Mouse (Mus musculus): ENCODE results near the gene Ppt1. TPM values are rescaled to one million over a fixed set of nuclear protein-coding genes. Genes with fewer than 3 reads are reported as not detected.

Ppt1 gene
- total and polyA plus RNA-seq, 3 experiments, result 13.1 to 19.9 TPM; not detected in 1

DNA sequence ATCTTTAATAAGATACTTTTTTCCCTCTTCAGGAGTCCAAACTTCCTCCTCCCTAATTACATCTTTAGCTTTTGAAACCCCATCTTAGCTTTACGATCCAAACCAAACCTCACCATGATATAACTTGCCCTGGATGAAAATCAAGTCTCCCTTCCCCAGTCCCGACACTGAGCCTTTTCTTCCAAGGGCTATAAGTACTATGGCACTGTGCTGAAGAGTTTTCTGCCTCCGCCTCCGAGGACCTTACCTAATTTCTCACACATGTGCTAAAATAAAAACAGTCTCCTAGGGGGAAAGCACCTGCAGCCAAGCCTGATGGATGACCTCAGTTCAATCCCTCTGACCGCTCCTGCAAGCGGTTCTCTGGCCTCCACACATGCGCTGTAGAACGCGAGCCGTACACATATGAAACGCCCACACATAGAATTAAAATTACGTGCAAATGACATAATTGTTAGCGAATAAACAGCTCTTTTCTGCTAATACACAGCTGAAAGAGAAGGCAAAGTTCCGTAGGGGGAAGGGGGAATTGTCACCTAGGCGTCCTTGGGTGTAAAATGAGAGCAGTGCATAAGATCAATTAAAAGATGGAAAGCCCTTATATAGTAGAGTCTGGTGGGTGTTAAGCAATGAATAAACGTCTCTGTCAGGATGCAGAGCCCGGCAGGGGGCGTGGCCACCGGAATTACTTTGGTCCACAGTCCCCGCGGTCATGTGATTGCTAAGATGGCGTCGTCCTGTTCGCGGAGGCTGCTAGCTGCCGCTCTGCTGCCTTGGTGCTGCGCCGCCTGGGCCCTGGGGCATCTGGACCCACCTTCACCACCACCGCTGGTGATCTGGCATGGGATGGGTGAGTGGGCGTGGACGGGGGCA is at the start of gene Ppt1 (continued):
- no peak; the same call in 1 of the 2 replicates for TF ChIP-seq KAT2A (conservative IDR thresholded peaks at IDR 0.05; ENCODE audit: low read depth, low read length)
- no peak for TF ChIP-seq ZKSCAN1 (IDR thresholded peaks at IDR 0.05; ENCODE audit: low read depth, low read length)
- peak; percentile 43; the same call in 1 of the 2 replicates for TF ChIP-seq TBP (IDR thresholded peaks at IDR 0.05; ENCODE audit: low read depth, low read length)
- no peak for TF ChIP-seq CHD2 (IDR thresholded peaks at IDR 0.05; ENCODE audit: low read length)
- TF ChIP-seq RCOR1 (IDR thresholded peaks at IDR 0.05; ENCODE audit: low read depth, low read length), result no peak

DNA sequence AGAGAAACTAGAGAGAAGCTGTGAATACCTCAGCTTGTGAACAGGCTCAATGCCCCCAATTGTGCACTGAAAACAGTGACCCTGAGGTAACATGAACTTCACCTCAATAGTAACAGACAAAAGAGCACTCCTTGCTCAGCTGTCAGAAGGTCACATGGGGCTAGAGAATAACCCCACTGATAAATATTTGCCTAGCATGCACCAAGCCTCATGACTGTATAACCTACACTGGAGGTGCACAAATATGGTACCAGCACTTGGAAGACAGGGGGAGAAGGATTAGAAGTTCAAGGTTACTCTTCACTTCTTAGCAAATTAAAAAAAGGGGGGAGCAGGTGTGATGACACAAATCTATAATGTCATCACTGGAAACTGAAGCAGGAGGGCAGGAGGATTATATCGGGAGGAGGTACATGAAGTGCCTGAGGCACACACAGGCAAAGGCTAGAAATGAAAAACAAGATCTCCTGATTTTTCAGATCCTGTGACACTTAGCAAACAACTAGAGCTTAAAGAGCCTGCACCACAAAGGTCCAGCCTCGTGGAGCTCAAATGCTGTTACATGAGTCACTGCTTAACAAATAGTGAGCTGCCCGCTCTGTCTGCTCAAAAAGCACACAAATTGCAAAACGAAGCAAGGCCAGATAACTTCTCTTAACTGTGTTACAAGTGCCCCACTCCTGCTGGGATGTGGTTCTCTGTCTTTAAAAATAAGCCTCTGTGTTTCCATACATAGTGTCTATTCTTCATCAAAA is 46.5 kb upstream of the Ppt1 start:
- H3K27me3 ChIP-seq (ENCODE audit: control insufficient read depth in 1 of 2, insufficient read depth in 2 of 2, low read length in 2 of 2), result no peaks in the 10 kb centered on the region

GRCm38 (mm10) chr4:122808108-122808507 is 27.9 kb upstream of the Ppt1 start:
- Histone ChIP-seq H3K27ac (ENCODE audit: control insufficient read depth, low read depth, low read length) (no peak overlapping the region), H3K4me1 (ENCODE audit: control insufficient read depth in 1 of 2, insufficient read depth in 2 of 2, low read length in 2 of 2) (peaks cover 5 to 10% of the 10 kb centered on the region in 2 experiments), H3K27me3 (ENCODE audit: control insufficient read depth in 1 of 2, insufficient read depth in 2 of 2, low read length in 2 of 2) (no peaks in the 10 kb centered on the region; a peak in 1 of 4 replicates), H3K4me3 (ENCODE audit: control insufficient read depth in 1 of 2, insufficient read depth in 1 of 2, low read depth in 2 of 2, low read length in 2 of 2) (no peak overlapping the region), H3K9ac (ENCODE audit: control insufficient read depth, low read depth, low read length, poor library complexity, severe bottlenecking) (no peak overlapping the region), H3K36me3 (ENCODE audit: control insufficient read depth in 1 of 2, insufficient read depth in 2 of 2, low read length in 2 of 2) (peaks cover 0 to 18% of the 10 kb centered on the region in 2 experiments; a peak in 2 of 4 replicates), H3K79me2 (ENCODE audit: control insufficient read depth, insufficient read depth, low read length, poor library complexity) (no peaks in the 10 kb centered on the region), H3K9me3 (replicated peaks; ENCODE audit: insufficient read depth, low read length) (no peaks in the 10 kb centered on the region)
- peak; percentile 79 for DNase-seq (ENCODE audit: low read depth, low spot score)
- TF ChIP-seq CTCF (IDR thresholded peaks at IDR 0.05 in 2 of 3, conservative IDR thresholded peaks at IDR 0.05 in 1 of 3; ENCODE audit: control insufficient read depth in 1 of 3, insufficient read depth in 1 of 3, low read depth in 2 of 3, low read length in 3 of 3, poor library complexity in 1 of 3, severe bottlenecking in 1 of 3), result peak; percentile 75 to 96 (median 89)
- TF ChIP-seq SMC3 (IDR thresholded peaks at IDR 0.05; ENCODE audit: low read depth, low read length), result peak; percentile 94
- TF ChIP-seq MAFK (IDR thresholded peaks at IDR 0.05; ENCODE audit: borderline replicate concordance, low read depth, low read length), result no peak
- TF ChIP-seq E2F4 (IDR thresholded peaks at IDR 0.05; ENCODE audit: borderline replicate concordance, low read depth, low read length), result no peak
- TF ChIP-seq RAD21 (IDR thresholded peaks at IDR 0.05; ENCODE audit: low read depth, low read length), result peak; percentile 97
- TF ChIP-seq ZC3H11A (IDR thresholded peaks at IDR 0.05; ENCODE audit: low read depth, low read length), result peak; percentile 91
- no peak for TF ChIP-seq TBP (IDR thresholded peaks at IDR 0.05; ENCODE audit: low read depth, low read length)

More for the DNA sequence above, 46.5 kb upstream of the Ppt1 start:
- Histone ChIP-seq H3K4me1 (ENCODE audit: control insufficient read depth in 1 of 2, insufficient read depth in 2 of 2, low read length in 2 of 2) (no peaks in the 10 kb centered on the region), H3K9ac (ENCODE audit: control insufficient read depth, low read depth, low read length, poor library complexity, severe bottlenecking) (no peak overlapping the region), H3K27ac (ENCODE audit: control insufficient read depth, low read depth, low read length) (no peak overlapping the region), H3K79me2 (ENCODE audit: control insufficient read depth, insufficient read depth, low read length, poor library complexity) (no peaks in the 10 kb centered on the region), H3K36me3 (ENCODE audit: control insufficient read depth in 1 of 2, insufficient read depth in 2 of 2, low read length in 2 of 2) (no peaks in the 10 kb centered on the region), H3K4me3 (ENCODE audit: control insufficient read depth in 1 of 2, insufficient read depth in 1 of 2, low read depth in 2 of 2, low read length in 2 of 2) (no peak overlapping the region), H3K9me3 (replicated peaks; ENCODE audit: insufficient read depth, low read length) (no peaks in the 10 kb centered on the region)
- DNase-seq (ENCODE audit: low read depth, low spot score), result no peak
- TF ChIP-seq MAFK (IDR thresholded peaks at IDR 0.05; ENCODE audit: borderline replicate concordance, low read depth, low read length), result no peak
- no peak for TF ChIP-seq NELFE (IDR thresholded peaks at IDR 0.05; ENCODE audit: low read depth, low read length)
- TF ChIP-seq MAZ (IDR thresholded peaks at IDR 0.05; ENCODE audit: low read depth, low read length), result no peak
- no peak for TF ChIP-seq USF2 (IDR thresholded peaks at IDR 0.05; ENCODE audit: borderline replicate concordance in 1 of 2, insufficient read depth in 1 of 2, low read depth in 1 of 2, low read length in 2 of 2)
- no peak for TF ChIP-seq MYB (IDR thresholded peaks at IDR 0.05; ENCODE audit: low read depth, low read length)
- no peak for TF ChIP-seq POLR2A (IDR thresholded peaks at IDR 0.05; ENCODE audit: control insufficient read depth in 1 of 2, insufficient read depth in 1 of 2, low read depth in 1 of 2, low read length in 2 of 2, poor library complexity in 1 of 2)
- no peak for TF ChIP-seq HCFC1 (IDR thresholded peaks at IDR 0.05; ENCODE audit: low read depth, low read length)
- no peak for TF ChIP-seq KAT2A (conservative IDR thresholded peaks at IDR 0.05; ENCODE audit: low read depth, low read length)
- no peak for TF ChIP-seq E2F4 (IDR thresholded peaks at IDR 0.05; ENCODE audit: borderline replicate concordance, low read depth, low read length)
